Mouse (Mus musculus) spleen, postnatal 14 days (tissue): ENCODE results near the gene 4930412O13Rik.

Source experiments
- DNase-seq, 2 experiments: peaks; one replicate each; pipeline ENCODE4 v3.0.0; 2021 to 2022; ENCODE audit warnings: low spot score in 2 of 2

The 4930412O13Rik gene

DNA sequence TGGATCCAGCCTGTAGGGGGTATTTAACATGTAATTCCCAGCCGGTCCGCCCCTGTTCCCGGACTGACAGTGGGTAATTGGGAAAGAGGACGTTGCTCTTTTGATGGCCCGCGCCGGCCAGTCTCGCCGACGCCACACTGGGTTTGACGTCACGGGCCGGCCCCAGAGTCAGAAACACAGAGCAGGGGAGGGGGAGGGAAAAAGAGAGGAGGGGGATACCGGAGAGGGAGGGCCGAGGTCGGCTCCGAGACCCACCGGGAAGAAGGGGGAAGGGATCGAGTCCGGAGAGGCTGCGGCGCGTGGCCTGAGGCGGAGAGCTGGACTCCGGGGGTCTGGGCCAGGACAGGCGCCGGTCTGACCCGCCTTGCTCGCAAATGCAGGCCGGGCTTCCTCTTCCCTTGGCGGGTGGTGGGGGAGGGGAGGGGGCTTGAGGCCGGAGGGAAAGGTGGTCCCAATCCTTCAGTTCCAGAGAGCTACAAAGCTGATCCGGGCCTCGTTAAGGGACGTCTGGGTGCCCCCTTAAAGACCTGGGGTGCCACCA is at the start of gene 4930412O13Rik:
TSS of gene 4930412O13Rik (plus strand) at position 202 of the 541 bp plus-strand sequence.
- DNase-seq = no peak

DNA sequence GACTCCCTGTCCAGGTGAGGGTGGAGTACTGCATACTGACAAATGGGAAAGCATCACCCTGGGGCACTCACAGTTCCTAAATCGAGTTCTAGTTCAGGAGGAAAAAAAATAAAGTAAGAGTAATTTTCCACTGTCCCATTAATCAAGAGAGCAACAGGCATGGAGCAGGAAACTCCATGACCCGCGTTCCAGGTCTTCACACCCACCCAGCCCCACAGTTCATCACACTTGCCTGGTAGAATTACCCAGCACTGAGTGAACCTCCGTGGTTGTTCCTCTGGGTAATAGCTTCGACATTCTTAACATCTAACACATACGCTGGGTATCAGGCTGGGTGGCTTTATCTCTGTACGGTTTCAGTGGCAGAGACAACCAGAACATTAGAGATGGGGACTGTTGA is 47.3 kb upstream of the 4930412O13Rik start:
- DNase-seq = no peak

DNA sequence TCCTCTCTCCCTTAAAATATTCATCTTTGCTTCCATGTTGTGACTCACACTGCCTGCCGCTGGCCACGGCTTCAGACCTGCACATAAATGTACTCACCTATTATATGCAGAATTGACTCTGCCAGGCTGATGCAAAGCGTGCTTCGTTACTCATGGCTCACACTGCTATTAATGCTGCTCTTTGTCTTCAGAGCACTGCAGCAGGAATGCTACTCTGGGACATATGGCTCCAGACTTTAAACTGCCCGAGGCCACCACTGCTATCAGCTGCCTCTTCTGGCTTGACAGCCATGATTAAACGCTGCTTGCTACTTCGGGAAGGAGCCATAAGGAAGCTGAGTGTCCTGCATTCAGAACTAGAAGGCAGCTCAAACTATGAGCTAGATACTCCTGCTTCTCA is 45.9 kb upstream of the 4930412O13Rik start:
- no peak for DNase-seq

DNA sequence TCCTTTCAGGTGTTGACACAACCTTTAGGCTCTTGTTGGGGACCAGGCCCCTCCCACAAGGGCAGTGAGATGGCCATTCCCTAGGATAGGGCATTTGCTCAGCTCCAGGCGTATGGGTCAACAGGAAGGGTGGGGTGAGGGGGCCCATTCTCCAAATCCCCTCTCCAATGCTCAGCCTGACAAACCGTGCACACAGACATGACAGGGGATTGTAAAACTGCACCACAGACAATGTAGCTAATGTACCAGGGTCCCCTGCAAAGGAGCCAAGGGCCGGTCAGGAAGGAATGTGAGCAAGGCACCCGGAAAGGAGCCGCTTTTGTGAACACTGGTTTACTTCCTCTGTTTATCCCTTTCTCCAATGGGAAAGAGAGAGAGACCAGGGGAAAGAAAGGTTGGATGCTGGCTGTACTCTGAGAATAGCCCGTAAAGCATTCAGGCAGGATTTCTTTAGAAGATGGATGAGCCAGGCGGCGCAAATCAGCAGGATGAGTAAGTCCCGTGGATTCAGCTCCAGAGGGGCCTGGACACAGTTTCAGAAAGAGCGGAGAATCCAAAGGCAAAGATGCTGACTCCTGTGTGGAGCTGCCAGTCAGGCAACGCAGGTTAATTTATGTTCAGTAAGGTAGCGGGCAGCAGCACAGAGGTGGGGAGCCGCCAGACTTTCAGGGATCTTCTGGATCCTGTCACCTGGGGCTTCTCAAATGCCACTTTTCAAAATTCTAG is 28.0 kb upstream of the 4930412O13Rik start:
- DNase-seq = no peak

DNA sequence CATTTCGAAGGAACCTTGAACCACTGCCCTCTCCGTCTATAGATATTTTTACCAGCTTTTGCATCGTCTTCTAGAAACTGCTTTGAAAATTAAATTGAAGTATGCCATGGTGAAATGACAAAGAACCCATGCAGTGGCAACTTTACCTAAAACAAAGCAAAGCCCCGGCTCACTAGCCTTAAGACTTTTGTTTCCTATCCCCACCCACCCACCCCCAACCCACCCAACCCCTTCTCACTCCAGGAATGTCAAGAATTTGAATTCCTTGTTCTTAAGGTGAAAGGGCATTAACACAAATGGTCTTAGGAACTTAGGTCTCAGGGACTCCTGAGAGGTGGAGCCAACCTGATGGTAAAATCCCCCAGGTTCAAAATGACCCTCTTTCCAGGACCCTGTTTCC is 25.2 kb upstream of the 4930412O13Rik start:
- DNase-seq = no peak

DNA sequence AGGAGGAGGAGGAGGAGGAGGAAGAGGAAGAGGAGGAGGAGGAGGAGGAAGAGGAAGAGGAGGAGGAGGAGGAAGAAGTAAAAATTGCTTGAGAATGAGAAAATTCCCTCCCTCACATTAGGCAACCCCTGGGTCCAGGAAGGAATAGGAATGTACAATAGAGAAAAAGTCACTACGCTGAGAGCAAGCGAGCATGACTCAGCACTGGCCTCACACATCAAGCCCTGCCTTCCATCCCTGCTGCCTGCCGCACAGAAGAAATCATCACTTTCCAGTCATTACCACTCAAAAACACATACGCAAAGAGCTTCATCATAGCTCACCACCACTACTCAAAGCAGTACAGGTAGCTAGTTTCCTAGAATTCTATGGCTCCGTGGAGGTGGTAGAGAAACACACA is 20.4 kb upstream of the 4930412O13Rik start:
- DNase-seq = no peak

DNA sequence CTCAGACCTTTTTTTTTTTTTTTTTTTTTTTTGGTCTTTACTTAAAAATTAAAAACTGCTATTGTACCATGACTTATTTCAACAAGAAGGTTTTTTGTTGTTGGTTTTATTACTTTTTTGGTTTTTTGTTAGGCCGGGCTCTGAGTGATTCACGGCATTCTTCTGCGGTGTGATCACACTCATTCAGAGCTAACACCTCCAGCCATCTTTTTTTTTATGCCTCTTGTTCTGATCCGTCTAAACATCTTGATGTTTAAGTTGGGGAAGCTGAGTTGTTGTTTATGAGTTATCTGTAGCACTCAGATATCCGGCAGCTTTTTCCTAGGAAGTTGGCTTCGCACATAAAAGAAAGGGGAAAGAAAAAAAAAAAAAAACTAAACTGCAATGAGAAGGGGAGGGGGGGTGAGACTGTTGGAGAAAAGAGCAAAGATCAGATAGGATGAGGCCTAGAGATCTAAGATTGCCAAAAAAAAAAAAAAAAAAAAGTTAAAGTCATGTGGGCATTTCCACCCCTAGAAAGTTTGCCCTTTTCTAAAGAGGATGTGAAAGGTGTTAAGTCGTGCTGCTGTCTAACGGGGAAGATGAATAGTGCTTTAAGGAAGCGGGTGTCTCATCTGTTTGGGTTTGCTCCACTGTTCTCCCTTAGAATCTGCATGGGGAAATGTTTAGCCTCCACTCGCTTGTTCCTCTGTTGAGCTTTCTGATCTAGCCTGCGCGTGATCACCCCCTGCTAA is 13.8 kb upstream of the 4930412O13Rik start:
- no peak for DNase-seq

DNA sequence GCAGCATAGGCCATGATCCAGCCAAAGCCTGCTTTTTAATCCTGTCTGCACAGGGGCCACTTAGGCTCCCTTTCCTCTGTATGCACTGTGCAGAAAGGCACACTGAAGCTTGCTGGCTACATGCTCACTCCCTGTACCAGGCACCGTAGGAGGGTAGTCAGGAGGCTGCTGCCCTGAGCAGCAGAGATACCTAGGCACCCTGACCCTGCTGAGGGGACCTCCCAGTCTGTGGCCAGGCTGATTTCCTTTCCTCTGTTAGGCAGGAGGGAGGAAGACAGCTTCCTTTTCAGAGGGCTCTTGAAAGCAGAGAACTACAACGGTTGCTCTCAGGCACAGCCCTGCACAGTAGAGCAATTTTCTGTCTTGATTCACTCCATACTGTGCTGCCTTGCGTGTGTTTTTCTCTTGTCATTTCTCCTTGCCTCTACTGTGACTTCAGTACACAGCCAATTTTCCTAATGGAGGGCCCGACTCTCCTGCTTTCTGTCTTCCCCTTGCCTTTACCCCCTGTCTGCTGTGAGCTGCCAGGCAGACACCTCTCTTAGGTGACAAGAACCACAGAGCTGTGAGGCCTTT is 9.8 kb upstream of the 4930412O13Rik start:
- no peak for DNase-seq

DNA sequence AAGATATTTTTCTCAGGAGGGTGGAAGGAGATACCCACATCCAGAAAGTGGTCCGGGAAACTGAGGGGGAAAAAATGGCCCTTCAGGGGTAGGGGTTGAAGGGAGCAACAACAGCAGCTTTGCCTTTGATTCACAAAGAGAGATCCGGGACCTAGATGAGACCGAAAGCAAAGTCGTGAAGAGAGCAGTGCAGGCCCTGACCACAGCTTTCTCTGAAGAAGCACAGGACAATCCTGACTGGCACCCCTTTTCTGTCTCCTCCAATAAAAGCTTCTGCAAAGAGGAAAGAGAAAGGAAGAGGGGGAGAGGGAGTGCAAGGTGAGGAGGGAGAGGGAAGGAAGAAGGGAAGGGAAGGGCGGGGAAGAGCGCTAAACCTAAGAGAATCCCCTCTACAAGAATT is 9.3 kb upstream of the 4930412O13Rik start:
- DNase-seq = no peak

DNA sequence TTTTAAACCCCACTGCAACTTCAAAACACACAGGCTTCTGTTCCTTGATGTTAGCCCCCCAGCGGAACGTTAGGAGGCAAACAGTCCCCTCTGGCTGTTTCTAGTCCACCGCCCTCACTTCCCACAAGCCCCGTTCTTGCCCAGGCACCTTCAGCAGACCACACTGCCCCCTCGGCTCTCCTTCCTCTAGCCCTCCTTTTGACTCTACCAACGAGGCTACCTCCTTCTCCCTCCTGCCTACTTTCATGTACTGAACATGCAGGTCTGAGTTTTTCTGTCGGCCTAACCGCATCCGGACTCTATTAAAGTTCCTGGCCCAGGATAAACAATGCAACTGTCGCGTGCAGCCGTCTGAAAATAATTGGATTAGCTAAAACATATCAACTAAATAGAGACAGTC is 8.4 kb upstream of the 4930412O13Rik start:
- no peak for DNase-seq

DNA sequence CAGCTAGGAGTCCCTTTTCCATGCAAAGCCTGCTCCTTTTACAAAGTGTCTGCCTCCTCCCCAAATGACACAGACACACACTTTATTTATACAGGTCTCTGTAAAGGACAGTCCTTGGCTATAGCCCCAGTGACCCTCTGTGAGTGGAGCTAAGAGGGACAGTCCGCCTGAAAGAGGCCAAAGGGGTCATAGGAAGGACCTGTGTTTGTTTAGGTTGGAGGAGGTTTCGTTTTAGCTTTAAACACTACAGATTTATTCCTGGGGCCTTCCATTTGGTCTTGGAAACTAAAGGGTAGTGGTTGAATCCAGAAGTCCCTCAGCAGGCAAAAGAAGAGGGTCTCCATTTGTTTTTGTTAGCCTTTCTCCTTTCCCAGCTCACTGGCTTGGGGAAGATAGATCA is 7.3 kb upstream of the 4930412O13Rik start:
- no peak for DNase-seq

DNA sequence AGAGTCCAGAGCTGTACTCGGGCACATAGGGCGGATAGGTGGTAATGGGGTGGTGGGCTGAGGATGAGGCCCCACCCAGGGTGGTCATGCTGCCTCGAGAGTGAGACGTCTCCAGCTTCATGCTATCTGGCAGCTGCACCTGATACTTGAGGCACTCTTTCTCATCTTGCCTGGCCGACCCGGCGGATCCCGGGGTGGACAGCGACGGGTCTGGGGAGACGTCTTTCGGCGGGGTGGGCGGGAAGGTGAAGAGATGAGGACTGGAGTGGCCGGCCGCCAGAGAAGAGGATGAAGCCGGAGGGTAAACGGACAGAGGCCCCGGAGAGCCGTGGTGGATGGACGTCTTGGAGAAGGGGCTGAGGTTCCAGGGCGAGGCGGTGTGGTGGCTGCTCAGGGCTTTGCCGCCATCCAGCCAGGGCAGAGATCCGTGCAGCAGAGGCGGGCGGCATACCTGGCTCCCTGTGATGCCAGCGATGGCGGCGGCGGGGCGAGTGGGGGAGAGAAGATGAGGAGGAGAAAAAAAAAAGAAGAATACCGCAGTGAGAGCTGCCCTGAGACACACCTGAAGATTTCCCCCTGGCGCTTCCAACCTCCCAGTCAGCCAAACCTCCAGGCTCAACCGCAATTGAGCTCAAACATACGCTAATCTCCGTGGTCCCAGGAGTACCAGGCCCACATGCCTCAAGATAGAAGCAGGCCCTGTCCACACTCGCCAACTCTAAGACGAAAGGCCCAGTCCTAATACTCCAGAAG is 6.4 kb upstream of the 4930412O13Rik start:
- no peak for DNase-seq

DNA sequence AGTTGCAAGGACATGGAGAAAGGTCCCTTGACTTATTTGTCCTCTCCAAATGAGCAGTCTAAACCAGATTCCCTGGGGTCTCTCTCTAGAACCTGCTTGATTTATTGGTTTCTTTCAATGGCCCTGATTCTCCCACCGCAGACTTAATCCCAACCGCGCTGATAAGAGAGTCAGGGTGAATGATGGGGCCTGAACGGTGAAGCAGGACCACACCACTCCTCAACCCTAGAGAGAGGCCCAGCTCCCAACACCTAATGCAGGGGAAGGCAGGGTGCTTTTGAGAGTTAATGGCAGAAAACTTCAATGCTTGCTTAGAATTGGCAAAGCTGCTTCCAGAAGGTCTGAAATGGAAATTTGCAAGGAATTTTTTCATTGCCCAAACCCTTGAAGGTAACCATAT is 5.8 kb upstream of the 4930412O13Rik start:
- no peak for DNase-seq

DNA sequence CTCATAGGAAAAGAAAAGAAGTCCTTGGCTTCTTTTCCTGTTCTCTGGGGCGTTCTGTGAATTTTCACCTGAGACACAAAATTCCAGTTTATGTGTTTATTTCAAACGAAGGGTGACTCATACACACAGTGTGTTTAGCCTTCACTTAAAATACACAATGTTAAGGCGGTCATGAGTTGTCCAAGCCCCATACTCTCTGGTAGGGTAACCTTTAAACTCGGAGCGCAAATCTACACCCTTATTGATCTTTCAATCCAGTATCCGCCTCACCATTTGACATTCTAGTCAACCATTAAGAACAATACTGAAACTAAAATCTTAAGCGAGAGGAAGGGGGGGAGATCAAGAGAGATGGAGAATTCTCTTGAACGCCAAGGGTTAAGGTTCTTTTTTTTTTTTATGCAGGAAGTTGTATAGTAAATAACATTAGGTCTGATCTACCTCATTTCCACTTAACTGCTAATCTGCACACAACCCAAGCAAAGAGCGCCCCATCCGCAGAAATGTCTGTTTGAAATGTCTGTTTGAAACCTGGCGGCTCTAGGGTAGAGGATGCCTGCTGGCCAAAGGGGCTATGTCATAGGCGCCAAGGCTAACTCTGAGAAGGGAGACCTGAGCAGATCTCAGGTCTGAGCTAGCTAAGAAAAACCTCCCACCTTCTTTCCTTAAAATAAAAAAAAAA is 5.2 kb upstream of the 4930412O13Rik start:
- DNase-seq = no peak

DNA sequence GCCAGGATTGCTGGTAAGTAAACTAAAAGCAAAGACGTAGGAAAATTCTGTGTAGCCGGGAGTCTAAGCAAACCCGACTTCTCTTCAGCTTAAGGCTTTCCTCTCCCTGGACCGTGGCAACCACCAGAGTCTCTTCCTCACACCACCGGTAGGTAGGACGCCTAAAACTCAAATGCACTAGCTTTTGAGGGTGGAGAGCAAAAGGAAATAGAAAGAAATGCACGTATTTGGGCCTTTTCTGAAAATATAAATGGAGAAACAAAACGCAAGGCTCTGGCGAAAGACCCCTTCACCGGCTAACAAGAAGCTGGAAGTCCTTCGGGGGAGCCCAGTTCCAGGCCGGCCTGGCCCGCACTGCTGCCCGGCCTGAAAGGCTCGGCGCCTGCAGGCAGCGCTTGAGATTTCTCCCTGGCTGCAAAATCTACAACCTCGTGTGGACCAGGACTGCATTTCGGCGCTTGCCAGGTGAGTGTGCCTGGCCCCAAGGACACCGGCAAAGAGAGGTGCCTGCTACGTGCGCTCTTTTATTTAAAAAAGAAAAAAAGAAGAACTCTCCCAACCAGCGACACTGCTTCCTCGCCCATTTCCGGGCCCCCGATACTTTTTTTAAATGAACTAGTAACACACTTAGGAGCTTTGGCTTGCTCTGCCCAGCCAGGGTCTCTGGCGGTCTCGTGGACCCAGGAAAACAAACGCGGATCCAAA is 4.3 kb upstream of the 4930412O13Rik start:
- no peak for DNase-seq

DNA sequence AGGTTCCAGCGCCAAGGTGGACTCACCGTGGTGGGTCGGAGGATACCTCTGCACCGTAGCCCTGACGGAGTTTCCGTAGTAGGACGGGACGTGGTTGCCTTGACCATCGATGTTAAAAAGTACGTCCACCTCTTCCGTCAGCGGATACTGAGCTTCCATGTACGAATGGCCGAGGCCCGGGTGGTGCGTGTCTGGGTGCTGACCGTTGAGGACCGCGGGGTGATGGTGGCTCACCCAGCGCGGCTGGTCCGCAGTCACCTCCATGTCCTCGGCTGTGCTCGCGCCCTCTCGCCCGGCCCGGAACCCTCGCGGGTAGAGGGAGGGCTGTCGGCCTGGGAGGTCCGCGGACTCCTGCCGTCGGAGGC is 3.7 kb upstream of the 4930412O13Rik start:
- DNase-seq = no peak

DNA sequence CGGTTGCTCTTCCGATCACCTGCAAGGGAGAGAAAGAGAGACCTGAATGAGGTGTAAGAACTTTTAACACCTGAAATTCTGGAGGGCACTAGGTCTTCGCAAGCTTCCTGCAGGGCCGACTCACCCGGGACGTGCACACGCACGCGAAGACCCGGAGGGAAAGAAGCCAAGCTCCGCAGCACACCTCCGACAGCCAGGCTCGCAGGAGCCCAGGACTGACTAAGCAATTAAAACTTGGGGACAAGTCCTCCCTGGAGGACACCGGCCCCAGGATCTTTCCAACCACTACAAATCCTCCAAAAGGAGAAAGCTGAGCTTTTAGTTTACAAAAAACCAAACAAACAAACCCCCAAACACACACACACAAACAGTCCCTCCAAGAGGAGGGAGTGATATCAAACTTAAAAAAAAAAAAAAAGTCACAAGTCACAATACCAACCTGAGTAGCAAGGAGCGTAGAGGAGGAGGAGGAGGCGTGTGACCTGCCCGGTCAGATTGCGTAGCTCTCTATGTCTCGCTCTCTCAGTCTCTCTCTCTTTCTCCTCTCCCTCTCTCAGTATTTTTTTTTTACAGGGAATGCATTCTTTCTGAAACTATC is 3.0 kb upstream of the 4930412O13Rik start:
- no peak for DNase-seq

DNA sequence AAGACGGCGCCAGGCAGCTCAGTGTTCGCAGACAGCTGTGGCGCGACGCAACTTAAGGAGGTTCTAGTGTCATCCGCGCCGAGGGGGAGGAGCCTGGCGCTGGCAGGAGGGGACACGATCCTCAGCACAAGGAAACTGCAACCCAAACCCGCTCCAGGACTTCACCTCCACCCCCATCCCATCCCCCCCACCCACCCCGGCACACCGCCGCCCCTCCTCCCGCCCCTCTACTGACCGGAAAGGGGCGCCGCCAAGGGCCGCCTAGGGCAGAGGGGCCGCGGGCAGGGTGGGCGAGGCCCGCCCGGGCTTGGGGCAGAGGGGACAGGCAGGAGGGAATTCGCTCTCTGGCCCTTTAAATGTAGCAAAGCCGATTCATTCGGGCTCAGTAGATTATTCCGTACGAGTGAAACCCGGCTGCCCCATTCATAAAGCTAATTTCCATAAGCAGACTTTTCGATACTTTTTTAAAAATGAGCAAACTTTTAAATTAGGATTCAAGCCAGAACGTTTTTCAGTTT is 2.4 kb upstream of the 4930412O13Rik start:
- no peak for DNase-seq

DNA sequence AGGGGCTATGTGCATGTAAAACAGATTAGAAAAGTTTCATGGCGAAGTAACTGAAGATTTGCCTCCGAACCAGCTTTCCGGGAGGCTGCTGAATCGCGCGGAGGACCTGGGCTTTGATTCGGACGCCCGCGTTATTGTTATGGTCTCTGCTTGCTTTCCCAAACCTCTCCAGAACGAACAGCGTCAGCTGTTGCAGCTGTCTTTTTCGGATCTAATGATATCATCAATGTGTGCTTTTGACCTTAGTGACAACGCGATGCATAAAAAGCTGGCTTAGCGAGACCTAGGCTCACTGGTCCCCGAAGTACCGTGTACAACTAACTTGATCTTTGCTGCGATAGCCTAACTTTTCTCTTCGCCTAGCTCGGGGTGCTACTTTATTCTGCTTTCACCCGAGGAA is 2.0 kb upstream of the 4930412O13Rik start:
- DNase-seq = no peak

DNA sequence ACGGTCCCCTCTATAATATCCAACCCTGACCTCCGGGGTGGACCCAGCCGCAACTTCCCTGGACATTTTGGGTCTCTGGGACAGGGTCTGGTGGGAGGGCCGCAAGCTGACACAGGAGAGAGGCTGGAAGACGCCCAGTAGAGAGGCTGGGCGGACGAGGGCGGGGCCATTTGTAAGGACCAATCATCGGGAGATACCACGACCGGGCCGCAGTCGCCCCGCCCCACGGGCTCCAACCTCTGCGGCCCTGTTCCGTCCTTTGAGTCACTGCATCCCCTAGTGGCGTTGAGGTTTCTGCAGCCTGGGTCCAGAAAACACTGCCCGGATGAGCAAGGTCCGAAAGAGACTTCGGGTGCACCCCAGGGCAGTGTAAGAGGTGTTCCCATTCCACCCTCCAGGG is 1.6 kb upstream of the 4930412O13Rik start:
- peak; percentile 64 to 72 for DNase-seq
